Mouse (Mus musculus) heart, postnatal 0 days (tissue): ENCODE data around the gene 3830406C13Rik. TPM values are rescaled to one million over a fixed set of nuclear protein-coding genes. Genes with fewer than 3 reads are reported as not detected.
A peak's percentile ranks its signal among the peaks of the same experiment; 100 is the strongest.

Experiments used
- ATAC-seq: fragments of 200-750 bp; cut with Nextera tagmentation; 2 replicates; pipeline ENCODE4 v1.8.0; 2017; ENCODE audit warnings: low read depth, moderate number of reproducible peaks, moderate library complexity; ENCODE audit not compliant: insufficient read depth
- DNase-seq: peaks from one replicate; pipeline ENCODE4 v3.0.0-alpha.2; 2016; ENCODE audit warnings: low spot score
- H3K27ac ChIP-seq: fragments of 300-500 bp; sonication (generic); 2 replicates; pipeline ENCODE4 v1.5.1; 2014; ENCODE audit warnings: low read depth, mild to moderate bottlenecking
- H3K27me3 ChIP-seq: fragments of 300-500 bp; sonication (generic); 2 replicates; pipeline ENCODE4 v1.6.1; 2014; ENCODE audit warnings: low read length, mixed read lengths; ENCODE audit not compliant: control insufficient read depth, insufficient read depth
- H3K36me3 ChIP-seq: fragments of 300-500 bp; sonication (generic); replicated peaks from 2 replicates; pipeline ENCODE4 v1.6.1; 2014; ENCODE audit warnings: low read length, mixed read lengths; ENCODE audit not compliant: control insufficient read depth, insufficient read depth
- H3K4me1 ChIP-seq: fragments of 300-500 bp; sonication (generic); 2 replicates; pipeline ENCODE4 v1.6.1; 2014; ENCODE audit warnings: antibody characterized with exemption; ENCODE audit not compliant: control insufficient read depth, insufficient read depth
- H3K4me2 ChIP-seq: fragments of 300-500 bp; sonication (generic); 2 replicates; pipeline ENCODE4 v1.6.1; 2014; ENCODE audit warnings: low read depth, mild to moderate bottlenecking, low read length, moderate library complexity
- H3K4me3 ChIP-seq: fragments of 300-500 bp; sonication (generic); 2 replicates; pipeline ENCODE4 v1.5.1; 2014; ENCODE audit warnings: low read depth, low read length
- H3K9ac ChIP-seq: fragments of 300-500 bp; sonication (generic); replicated peaks from 2 replicates; pipeline ENCODE4 v1.6.1; 2014; ENCODE audit warnings: low read depth, low read length, mixed read lengths
- H3K9me3 ChIP-seq: fragments of 300-500 bp; sonication (generic); replicated peaks from 2 replicates; pipeline ENCODE4 v1.6.1; 2016; ENCODE audit warnings: low read length; ENCODE audit not compliant: control insufficient read depth
- CTCF ChIP-seq: IDR thresholded peaks from 2 replicates; pipeline ENCODE4 v1.5.1; 2016; ENCODE audit warnings: antibody characterized with exemption, control low read depth, low read depth
- EP300 ChIP-seq: IDR thresholded peaks from 2 replicates; pipeline ENCODE4 v1.6.1; 2016; ENCODE audit warnings: antibody characterized with exemption, low read depth
- WGBS: fragments of 180-500 bp; shearing (Covaris S2); extraction: QIAGEN DNeasy Blood & Tissue Kit; methylation state at CpG from one replicate; pipeline ENCODE4 v1.1.7; 2014; 5-methylcytosine and 5-hydroxymethylcytosine counted together
- polyA plus RNA-seq: library from polyadenylated mRNA; unstranded; fragments of >200 nt; fragmentation: Nextera tagmentation; extraction: Ambion mirVana; gene quantifications from 2 replicates; pipeline ENCODE4 v1.2.1, GENCODE M21; 2015
- total RNA-seq: library from RNA; depleted of rRNA; stranded (reverse); fragments of >200 nt; gene quantifications from 2 replicates; pipeline ENCODE4 v1.2.3, GENCODE M21; 2014; ENCODE audit warnings: low replicate concordance

The 3830406C13Rik gene
- total and polyA plus RNA-seq, 2 experiments from 2014 or later: 42.2 to 108 TPM

GRCm38 (mm10) chr14:12343451-12343941 is 59.5 kb downstream of the 3830406C13Rik start:
- no peaks in the 10 kb centered on the region for H3K36me3 ChIP-seq
- no peak for TF ChIP-seq CTCF
- no peak for TF ChIP-seq EP300
- H3K27me3 ChIP-seq: peaks cover 99% of the 10 kb centered on the region
- 0 out of 2 replicates have a peak, but pooled peaks cover 3% of the 10 kb centered on the region for H3K4me1 ChIP-seq
- WGBS: 3% methylated on average over 20 of the region's 20 CpGs
- H3K27ac ChIP-seq: no peak overlapping the region
- H3K9me3 ChIP-seq: no peaks in the 10 kb centered on the region
- DNase-seq (no peak), ATAC-seq (no peak)
- no peak overlapping the region for H3K4me3 ChIP-seq
- no peak overlapping the region for H3K9ac ChIP-seq
- no peak overlapping the region for H3K4me2 ChIP-seq

- Histone ChIP-seq H3K4me3 (peak overlapping the region; percentile 43; the same call in 1 of the 2 replicates), H3K9ac (no peak overlapping the region), H3K27me3 (peaks cover 100% of the 10 kb centered on the region), H3K27ac (no peak overlapping the region), H3K4me1 (0 out of 2 replicates have a peak, but pooled peaks cover 3% of the 10 kb centered on the region), H3K4me2 (no peak overlapping the region), H3K9me3 (no peaks in the 10 kb centered on the region), H3K36me3 (no peaks in the 10 kb centered on the region)
- WGBS: 4% methylated on average over 24 of the region's 24 CpGs
- TF ChIP-seq CTCF (no peak), EP300 (no peak)
- ATAC-seq: no peak
- DNase-seq: no peak
These were observed 60.2 kb downstream of the 3830406C13Rik start for GRCm38 (mm10) chr14:12344061-12344745.

- peaks cover 100% of the 10 kb centered on the region for H3K27me3 ChIP-seq
- peak overlapping the region; percentile 39 for H3K4me2 ChIP-seq
- under 1% methylated on average over 39 of the region's 39 CpGs for WGBS
- DNase-seq: no peak
- H3K4me1 ChIP-seq: 0 out of 2 replicates have a peak, but pooled peaks cover 3% of the 10 kb centered on the region
- no peak overlapping the region for H3K9ac ChIP-seq
- H3K27ac ChIP-seq: no peak overlapping the region
- ATAC-seq: no peak
- TF ChIP-seq EP300 (no peak), CTCF (no peak)
- no peaks in the 10 kb centered on the region for H3K36me3 ChIP-seq
- H3K9me3 ChIP-seq: no peaks in the 10 kb centered on the region
- H3K4me3 ChIP-seq: peak overlapping the region; percentile 43
These were observed 60.8 kb downstream of the 3830406C13Rik start for GRCm38 (mm10) chr14:12344746-12345240.

GRCm38 (mm10) chr14:12345241-12345921 is 61.4 kb downstream of the 3830406C13Rik start:
- under 1% methylated on average over 40 of the region's 40 CpGs for WGBS
- TF ChIP-seq EP300 (no peak), CTCF (no peak)

GRCm38 (mm10) chr14:12346011-12346864 is 62.3 kb downstream of the 3830406C13Rik start:
- TF ChIP-seq CTCF: no peak
- TF ChIP-seq EP300: no peak
- H3K4me1 ChIP-seq: 0 out of 2 replicates have a peak, but pooled peaks cover under 1% of the 10 kb centered on the region
- under 1% methylated on average over 50 of the region's 50 CpGs for WGBS
- H3K27ac ChIP-seq: no peak overlapping the region
- no peak for ATAC-seq
- H3K4me3 ChIP-seq: peak overlapping the region; percentile 43
- peak overlapping the region; percentile 60 for H3K4me2 ChIP-seq
- no peak overlapping the region for H3K9ac ChIP-seq
- no peak for DNase-seq
- H3K27me3 ChIP-seq: peaks cover 100% of the 10 kb centered on the region
- no peaks in the 10 kb centered on the region for H3K36me3 ChIP-seq
- H3K9me3 ChIP-seq: no peaks in the 10 kb centered on the region

More at GRCm38 (mm10) chr14:12345241-12345921, 61.4 kb downstream of the 3830406C13Rik start:
- H3K36me3 ChIP-seq: no peaks in the 10 kb centered on the region
- H3K4me3 ChIP-seq: peak overlapping the region; percentile 43
- peak overlapping the region; percentile 60 for H3K4me2 ChIP-seq
- no peak overlapping the region for H3K27ac ChIP-seq
- H3K27me3 ChIP-seq: peaks cover 100% of the 10 kb centered on the region
- no peak overlapping the region for H3K9ac ChIP-seq
- H3K9me3 ChIP-seq: no peaks in the 10 kb centered on the region
- ATAC-seq (no peak), DNase-seq (no peak)
- H3K4me1 ChIP-seq: 0 out of 2 replicates have a peak, but pooled peaks cover 3% of the 10 kb centered on the region
